Mouse (Mus musculus) stomach, postnatal 0 days (tissue): ENCODE data around the gene Gm12166. TPM values are rescaled to one million over a fixed set of nuclear protein-coding genes. Genes with fewer than 3 reads are reported as not detected.

ENCODE experiments used
- ATAC-seq: fragments of 200-750 bp; cut with Nextera tagmentation; 2 replicates; pipeline ENCODE4 v1.8.0; 2017; ENCODE audit not compliant: low FRiP score, low TSS enrichment
- DNase-seq: peaks from one replicate; pipeline ENCODE4 v3.0.0-alpha.2; 2016; ENCODE audit warnings: low spot score
- H3K27ac ChIP-seq: fragments of 300-500 bp; sonication (generic); replicated peaks from 2 replicates; pipeline ENCODE4 v1.5.1; 2014; ENCODE audit warnings: mild to moderate bottlenecking, control low read depth
- H3K27me3 ChIP-seq: fragments of 300-500 bp; sonication (generic); 2 replicates; pipeline ENCODE4 v1.6.1; 2014; ENCODE audit warnings: low read length; ENCODE audit not compliant: control insufficient read depth, insufficient read depth
- H3K36me3 ChIP-seq: fragments of 300-500 bp; sonication (generic); 2 replicates; pipeline ENCODE4 v1.6.1; 2014; ENCODE audit warnings: low read length, mixed read lengths; ENCODE audit not compliant: control insufficient read depth, insufficient read depth
- H3K4me1 ChIP-seq: fragments of 300-500 bp; sonication (generic); replicated peaks from 2 replicates; pipeline ENCODE4 v1.6.1; 2014; ENCODE audit warnings: antibody characterized with exemption; ENCODE audit not compliant: control insufficient read depth, insufficient read depth
- H3K4me2 ChIP-seq: fragments of 300-500 bp; sonication (generic); replicated peaks from 2 replicates; pipeline ENCODE4 v1.6.1; 2014; ENCODE audit warnings: low read depth, mild to moderate bottlenecking, control low read depth, moderate library complexity
- H3K4me3 ChIP-seq: fragments of 300-500 bp; sonication (generic); 2 replicates; pipeline ENCODE4 v1.5.1; 2014; ENCODE audit warnings: low read depth, low read length, control low read depth
- H3K9ac ChIP-seq: fragments of 300-500 bp; sonication (generic); 2 replicates; pipeline ENCODE4 v1.6.1; 2014; ENCODE audit warnings: mild to moderate bottlenecking, low read length, control low read depth, mixed read lengths
- H3K9me3 ChIP-seq: fragments of 300-500 bp; sonication (generic); 2 replicates; pipeline ENCODE4 v1.6.1; 2016; ENCODE audit warnings: low read length; ENCODE audit not compliant: control insufficient read depth
- CTCF ChIP-seq: IDR thresholded peaks from 2 replicates; pipeline ENCODE4 v1.5.1; 2016; ENCODE audit warnings: antibody characterized with exemption, low read depth, mild to moderate bottlenecking, moderate library complexity
- EP300 ChIP-seq: optimal IDR thresholded peaks from 2 replicates; pipeline ENCODE3; 2016; ENCODE audit warnings: antibody characterized with exemption
- WGBS: fragments of 180-500 bp; shearing (Covaris S2); extraction: QIAGEN DNeasy Blood & Tissue Kit; methylation state at CpG from one replicate; pipeline ENCODE4 v1.1.7; 2014; 5-methylcytosine and 5-hydroxymethylcytosine counted together
- polyA plus RNA-seq: library from polyadenylated mRNA; unstranded; fragments of >200 nt; fragmentation: Nextera tagmentation; extraction: Ambion mirVana; gene quantifications from 2 replicates; pipeline ENCODE4 v1.2.1, GENCODE M21; 2015

Gm12166 gene
- polyA plus RNA-seq, 1 experiment from 2014 or later = 7.0 TPM

- Histone ChIP-seq H3K4me1 (0 out of 2 replicates have a peak, but pooled peaks cover 3% of the 10 kb centered on the region), H3K9me3 (no peaks in the 10 kb centered on the region), H3K4me3 (no peak overlapping the region), H3K27ac (no peak overlapping the region), H3K9ac (no peak overlapping the region), H3K27me3 (no peaks in the 10 kb centered on the region), H3K36me3 (peaks cover 2% of the 10 kb centered on the region; the same call in 1 of the 2 replicates), H3K4me2 (no peak overlapping the region)
- no peak for TF ChIP-seq EP300
- TF ChIP-seq CTCF = no peak
- DNase-seq (no peak), ATAC-seq (no peak)
- WGBS = 87% methylated on average over 11 of the region's 11 CpGs
Measured at GRCm38 (mm10) chr11:46076442-46077158, 24.5 kb upstream of the Gm12166 start.

- WGBS = 73% methylated on average over 3 of the region's 3 CpGs
- TF ChIP-seq CTCF (no peak), EP300 (no peak)
- DNase-seq (no peak), ATAC-seq (no peak)
- Histone ChIP-seq H3K36me3 (peaks cover 2% of the 10 kb centered on the region; the same call in 1 of the 2 replicates), H3K4me1 (0 out of 2 replicates have a peak, but pooled peaks cover 3% of the 10 kb centered on the region), H3K9ac (no peak overlapping the region), H3K27me3 (no peaks in the 10 kb centered on the region), H3K4me3 (no peak overlapping the region), H3K4me2 (no peak overlapping the region), H3K27ac (no peak overlapping the region), H3K9me3 (no peaks in the 10 kb centered on the region)
Measured at GRCm38 (mm10) chr11:46075507-46075906, 23.4 kb upstream of the Gm12166 start.

GRCm38 (mm10) chr11:46073850-46074688 lies 21.9 kb upstream of the Gm12166 start:
- no peak for ATAC-seq
- no peaks in the 10 kb centered on the region for H3K27me3 ChIP-seq
- H3K4me1 ChIP-seq = 0 out of 2 replicates have a peak, but pooled peaks cover 3% of the 10 kb centered on the region
- DNase-seq = no peak
- no peak overlapping the region for H3K4me2 ChIP-seq
- TF ChIP-seq EP300 (no peak), CTCF (no peak)
- 78% methylated on average over 17 of the region's 17 CpGs for WGBS
- H3K9me3 ChIP-seq = no peaks in the 10 kb centered on the region
- no peak overlapping the region for H3K4me3 ChIP-seq
- peaks cover 2% of the 10 kb centered on the region; the same call in 1 of the 2 replicates for H3K36me3 ChIP-seq
- peak overlapping the region; percentile 59 for H3K27ac ChIP-seq
- H3K9ac ChIP-seq = no peak overlapping the region

GRCm38 (mm10) chr11:46073061-46073849 lies 21.1 kb upstream of the Gm12166 start:
- Histone ChIP-seq H3K36me3 (peaks cover 2% of the 10 kb centered on the region; the same call in 1 of the 2 replicates), H3K9me3 (no peaks in the 10 kb centered on the region), H3K4me3 (no peak overlapping the region), H3K4me2 (no peak overlapping the region), H3K27me3 (no peaks in the 10 kb centered on the region), H3K9ac (no peak overlapping the region), H3K27ac (peak overlapping the region; percentile 59), H3K4me1 (0 out of 2 replicates have a peak, but pooled peaks cover 5% of the 10 kb centered on the region)
- peak; percentile 60; the same call in 1 of the 2 replicates for ATAC-seq
- DNase-seq = peak; percentile 44
- WGBS = 39% methylated on average over 15 of the region's 15 CpGs
- no peak for TF ChIP-seq CTCF
- TF ChIP-seq EP300 = no peak

- no peaks in the 10 kb centered on the region for H3K27me3 ChIP-seq
- H3K4me3 ChIP-seq = no peak overlapping the region
- H3K4me1 ChIP-seq = 0 out of 2 replicates have a peak, but pooled peaks cover 5% of the 10 kb centered on the region
- 52% methylated on average over 8 of the region's 8 CpGs for WGBS
- TF ChIP-seq CTCF (no peak), EP300 (no peak)
- peaks cover 2% of the 10 kb centered on the region; the same call in 1 of the 2 replicates for H3K36me3 ChIP-seq
- H3K4me2 ChIP-seq = no peak overlapping the region
- DNase-seq (no peak), ATAC-seq (no peak)
- H3K9me3 ChIP-seq = no peaks in the 10 kb centered on the region
- H3K27ac ChIP-seq = no peak overlapping the region
- H3K9ac ChIP-seq = no peak overlapping the region
Measured at GRCm38 (mm10) chr11:46072466-46073060, 20.4 kb upstream of the Gm12166 start.
